Mouse (Mus musculus) hindbrain, postnatal 0 days (tissue): Measurements from ENCODE around the gene Taar5. TPM values are rescaled to one million over a fixed set of nuclear protein-coding genes. Genes with fewer than 3 reads are reported as not detected.

ENCODE experiments used
- ATAC-seq: fragments of 200-750 bp; cut with Nextera tagmentation; 2 replicates; pipeline ENCODE4 v1.8.0; 2017; ENCODE audit warnings: mild to moderate bottlenecking, moderate TSS enrichment, moderate library complexity
- DNase-seq: peaks from one replicate; pipeline ENCODE4 v3.0.0-alpha.2; 2015; ENCODE audit warnings: low spot score
- H3K27ac ChIP-seq: fragments of 300-500 bp; sonication (generic); 2 replicates; pipeline ENCODE4 v1.5.1; 2014; ENCODE audit warnings: mild to moderate bottlenecking
- H3K27me3 ChIP-seq: fragments of 300-500 bp; sonication (generic); 2 replicates; pipeline ENCODE4 v1.6.1; 2014; ENCODE audit warnings: low read length, mixed read lengths; ENCODE audit not compliant: insufficient read depth
- H3K36me3 ChIP-seq: fragments of 300-500 bp; sonication (generic); 2 replicates; pipeline ENCODE4 v1.6.1; 2014; ENCODE audit warnings: low read length, mixed read lengths; ENCODE audit not compliant: insufficient read depth
- H3K4me1 ChIP-seq: fragments of 300-500 bp; sonication (generic); 2 replicates; pipeline ENCODE4 v1.6.1; 2014; ENCODE audit warnings: antibody characterized with exemption, low read length, mixed read lengths; ENCODE audit not compliant: insufficient read depth
- H3K4me2 ChIP-seq: fragments of 300-500 bp; sonication (generic); 2 replicates; pipeline ENCODE4 v1.6.1; 2014; ENCODE audit warnings: low read depth, mild to moderate bottlenecking, low read length, moderate library complexity, mixed read lengths
- H3K4me3 ChIP-seq: fragments of 300-500 bp; sonication (generic); 2 replicates; pipeline ENCODE4 v1.5.1; 2014; ENCODE audit warnings: low read length
- H3K9ac ChIP-seq: fragments of 300-500 bp; sonication (generic); replicated peaks from 2 replicates; pipeline ENCODE4 v1.6.1; 2014; ENCODE audit warnings: mild to moderate bottlenecking, low read length, moderate library complexity, mixed read lengths
- H3K9me3 ChIP-seq: fragments of 300-500 bp; sonication (generic); 2 replicates; pipeline ENCODE4 v1.6.1; 2016; ENCODE audit warnings: low read length, mixed read lengths
- CTCF ChIP-seq: IDR thresholded peaks from 2 replicates; pipeline ENCODE4 v1.5.1; 2016; ENCODE audit warnings: antibody characterized with exemption, control low read depth, low read depth
- WGBS: fragments of 180-500 bp; shearing (Covaris S2); extraction: QIAGEN DNeasy Blood & Tissue Kit; methylation state at CpG from one replicate; pipeline ENCODE4 v1.1.7; 2014; 5-methylcytosine and 5-hydroxymethylcytosine counted together
- polyA plus RNA-seq: library from polyadenylated mRNA; unstranded; fragments of >200 nt; fragmentation: Nextera tagmentation; extraction: Ambion mirVana; gene quantifications from 2 replicates; pipeline ENCODE4 v1.2.1, GENCODE M21; 2015
- total RNA-seq: library from RNA; depleted of rRNA; stranded (reverse); fragments of >200 nt; gene quantifications from 2 replicates; pipeline ENCODE4 v1.2.3, GENCODE M21; 2014; rRNA removed

The Taar5 gene
- total RNA-seq, result not detected in 2 replicates
- not detected in 2 replicates for polyA plus RNA-seq

DNA sequence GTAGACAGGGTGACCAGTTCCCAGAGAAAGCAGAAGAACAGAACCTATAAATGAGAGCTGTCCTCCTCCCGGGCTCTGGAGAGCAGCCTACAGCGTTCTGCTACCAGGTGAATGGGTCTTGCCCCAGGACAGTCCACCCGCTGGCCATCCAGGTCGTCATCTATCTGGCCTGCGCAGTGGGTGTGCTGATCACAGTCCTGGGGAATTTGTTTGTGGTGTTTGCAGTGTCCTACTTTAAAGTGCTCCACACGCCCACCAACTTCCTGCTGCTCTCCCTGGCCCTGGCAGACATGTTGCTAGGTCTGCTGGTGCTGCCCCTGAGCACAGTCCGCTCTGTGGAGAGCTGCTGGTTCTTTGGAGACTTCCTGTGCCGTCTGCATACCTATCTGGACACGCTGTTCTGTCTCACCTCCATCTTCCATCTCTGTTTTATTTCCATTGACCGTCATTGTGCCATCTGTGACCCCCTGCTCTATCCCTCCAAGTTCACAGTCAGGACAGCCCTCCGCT, at the start of gene Taar5:
Gene Taar5 (plus strand): TSS at position 51 of the 510 bp plus-strand sequence.
- H3K27ac ChIP-seq, result no peak within 1 kb of the TSS
- no peaks in the 10 kb centered on the region for H3K4me1 ChIP-seq
- no peaks in the 10 kb centered on the region for H3K9me3 ChIP-seq
- H3K9ac ChIP-seq, result no peak within 1 kb of the TSS
- no peaks in the 10 kb centered on the region for H3K27me3 ChIP-seq
- ATAC-seq, result no peak
- H3K4me2 ChIP-seq, result no peak within 1 kb of the TSS
- no peak within 1 kb of the TSS for H3K4me3 ChIP-seq
- no peak for DNase-seq
- no peaks in the 10 kb centered on the region for H3K36me3 ChIP-seq
- WGBS, result 90% methylated on average over 11 of the region's 11 CpGs
- TF ChIP-seq CTCF, result no peak

DNA sequence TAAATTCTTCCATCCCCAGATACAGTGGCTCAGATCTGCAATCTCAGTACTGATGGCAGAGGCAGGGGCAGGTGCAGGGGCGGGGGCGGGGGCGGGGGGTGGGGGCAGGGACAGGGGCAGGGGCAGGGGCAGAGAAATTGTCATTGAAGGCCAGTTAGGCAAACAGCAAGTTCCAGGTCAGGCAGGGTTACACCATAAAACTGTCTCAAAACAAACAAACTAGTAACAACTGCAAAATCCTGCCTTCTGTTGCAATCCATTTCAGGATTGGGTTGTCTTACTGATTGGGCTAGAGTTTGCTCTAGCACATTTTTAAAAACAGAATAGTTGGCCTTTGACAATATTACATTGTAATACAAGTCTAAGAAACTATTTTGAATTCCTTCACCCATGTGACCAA, 48.0 kb upstream of the Taar5 start:
- no peak for ATAC-seq
- H3K9me3 ChIP-seq, result no peaks in the 10 kb centered on the region
- no peaks in the 10 kb centered on the region for H3K36me3 ChIP-seq
- no peak for TF ChIP-seq CTCF
- no peak overlapping the region for H3K9ac ChIP-seq
- 84% methylated on average over 3 of the region's 3 CpGs for WGBS
- no peaks in the 10 kb centered on the region for H3K27me3 ChIP-seq
- no peaks in the 10 kb centered on the region for H3K4me1 ChIP-seq
- H3K4me2 ChIP-seq, result no peak overlapping the region
- H3K27ac ChIP-seq, result no peak overlapping the region
- no peak overlapping the region for H3K4me3 ChIP-seq
- no peak for DNase-seq

DNA sequence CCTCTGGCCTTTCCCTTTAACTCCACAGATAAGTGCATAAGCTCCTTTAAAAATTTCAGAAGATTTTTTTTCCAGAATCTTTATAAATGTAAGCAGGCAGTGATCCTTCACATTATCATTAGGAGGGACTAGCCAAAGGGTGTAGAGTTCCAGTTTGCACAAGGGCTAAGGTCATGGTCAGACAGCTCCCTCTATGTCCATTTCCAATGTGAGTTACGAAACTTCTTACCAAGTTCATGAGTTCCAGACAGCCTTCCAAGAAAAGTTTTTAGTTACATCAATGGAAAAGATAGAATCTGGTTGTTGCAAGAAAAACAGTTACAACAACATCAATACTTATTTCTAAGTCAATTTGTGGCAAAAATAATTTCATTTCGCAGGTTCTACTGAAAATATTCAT, 46.6 kb upstream of the Taar5 start:
- no peak overlapping the region for H3K4me2 ChIP-seq
- WGBS, result 82% methylated on average over 2 of the region's 2 CpGs
- TF ChIP-seq CTCF, result no peak
- H3K9me3 ChIP-seq, result no peaks in the 10 kb centered on the region
- DNase-seq (no peak), ATAC-seq (no peak)
- no peaks in the 10 kb centered on the region for H3K4me1 ChIP-seq
- no peak overlapping the region for H3K27ac ChIP-seq
- no peaks in the 10 kb centered on the region for H3K27me3 ChIP-seq
- no peaks in the 10 kb centered on the region for H3K36me3 ChIP-seq
- no peak overlapping the region for H3K9ac ChIP-seq
- H3K4me3 ChIP-seq, result no peak overlapping the region

DNA sequence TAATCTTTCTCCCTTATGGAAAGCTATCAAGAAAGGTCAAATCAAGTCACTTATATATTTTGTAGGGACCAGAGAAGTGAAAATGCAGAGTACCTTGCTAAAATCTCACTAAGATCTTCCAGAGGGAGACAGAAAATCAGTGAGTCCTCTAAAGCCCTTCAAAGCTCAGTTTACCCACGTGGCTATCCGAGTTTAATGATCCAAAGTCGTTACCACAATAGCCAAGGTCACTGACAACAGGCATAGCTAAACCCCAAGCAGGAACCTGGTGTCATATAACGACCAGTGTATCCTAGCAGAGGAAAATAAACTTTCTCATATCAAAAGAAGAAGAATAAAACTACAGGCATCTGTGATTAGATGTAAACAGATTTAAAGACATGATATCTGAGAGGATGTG, 32.9 kb upstream of the Taar5 start:
- Histone ChIP-seq H3K4me2 (no peak overlapping the region), H3K27ac (no peak overlapping the region), H3K9me3 (no peaks in the 10 kb centered on the region), H3K4me3 (no peak overlapping the region), H3K36me3 (no peaks in the 10 kb centered on the region), H3K4me1 (no peaks in the 10 kb centered on the region), H3K27me3 (no peaks in the 10 kb centered on the region), H3K9ac (no peak overlapping the region)
- DNase-seq, result no peak
- WGBS, result 54% methylated on average over 4 of the region's 4 CpGs
- ATAC-seq, result no peak
- no peak for TF ChIP-seq CTCF

DNA sequence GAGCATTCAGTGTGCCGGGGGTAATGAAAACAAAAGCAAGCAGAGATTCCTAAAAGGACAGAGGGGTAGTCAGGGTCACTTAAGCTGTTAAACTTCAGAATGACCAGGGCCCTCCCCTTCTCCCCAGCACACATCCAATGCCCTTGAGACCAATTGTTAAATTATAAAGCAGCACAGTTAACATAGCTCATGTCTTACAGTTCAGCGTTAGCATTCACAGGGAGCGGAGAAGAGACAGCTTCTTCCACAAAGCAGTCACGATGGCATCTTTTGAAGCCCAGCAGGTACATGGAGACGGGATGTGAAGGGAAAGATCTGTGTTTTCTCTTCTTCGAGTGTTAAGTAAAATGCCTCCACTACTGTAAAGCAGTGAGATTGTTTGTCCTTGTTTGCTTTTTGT, 32.2 kb upstream of the Taar5 start, which contains the start of gene Taar2:
Gene Taar2 (plus strand): TSS at position 261 of the 400 bp plus-strand sequence.
- WGBS, result 28% methylated on average over 6 of the region's 6 CpGs
- H3K27me3 ChIP-seq, result no peaks in the 10 kb centered on the region
- H3K9me3 ChIP-seq, result no peaks in the 10 kb centered on the region
- TF ChIP-seq CTCF, result no peak
- H3K36me3 ChIP-seq, result no peaks in the 10 kb centered on the region
- DNase-seq (no peak), ATAC-seq (0 out of 2 replicates have a peak, but pooled peaks have one; percentile 32)
- H3K4me3 ChIP-seq, result no peak within 1 kb of the TSS
- no peaks in the 10 kb centered on the region for H3K4me1 ChIP-seq
- H3K27ac ChIP-seq, result no peak within 1 kb of the TSS
- no peak within 1 kb of the TSS for H3K9ac ChIP-seq
- peak within 1 kb of the TSS; percentile 31 for H3K4me2 ChIP-seq

DNA sequence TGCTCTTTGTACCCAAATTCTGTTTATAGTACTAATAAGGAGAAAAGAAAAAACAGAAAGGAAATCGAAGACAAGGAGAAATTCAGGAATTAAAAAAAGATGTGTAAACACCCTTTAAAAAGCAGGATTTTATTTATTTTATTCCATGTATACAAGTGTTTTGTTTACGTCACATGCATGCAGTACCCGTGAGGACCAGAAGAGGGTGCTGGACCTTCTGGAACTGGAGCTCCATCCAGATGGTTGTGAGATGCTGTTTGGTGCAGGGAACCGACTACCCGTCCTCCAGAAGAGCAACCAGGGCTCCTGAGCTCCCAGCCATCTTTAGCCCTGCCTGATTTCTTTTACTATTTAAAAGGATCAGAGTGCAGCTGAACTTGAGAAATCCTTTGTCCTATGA, 28.0 kb upstream of the Taar5 start:
- Histone ChIP-seq H3K9ac (no peak overlapping the region), H3K4me2 (no peak overlapping the region), H3K4me3 (no peak overlapping the region), H3K27ac (no peak overlapping the region), H3K9me3 (no peaks in the 10 kb centered on the region), H3K36me3 (no peaks in the 10 kb centered on the region), H3K4me1 (no peaks in the 10 kb centered on the region), H3K27me3 (no peaks in the 10 kb centered on the region)
- 86% methylated on average over 5 of the region's 5 CpGs for WGBS
- DNase-seq (no peak), ATAC-seq (no peak)
- TF ChIP-seq CTCF, result peak; percentile 41

DNA sequence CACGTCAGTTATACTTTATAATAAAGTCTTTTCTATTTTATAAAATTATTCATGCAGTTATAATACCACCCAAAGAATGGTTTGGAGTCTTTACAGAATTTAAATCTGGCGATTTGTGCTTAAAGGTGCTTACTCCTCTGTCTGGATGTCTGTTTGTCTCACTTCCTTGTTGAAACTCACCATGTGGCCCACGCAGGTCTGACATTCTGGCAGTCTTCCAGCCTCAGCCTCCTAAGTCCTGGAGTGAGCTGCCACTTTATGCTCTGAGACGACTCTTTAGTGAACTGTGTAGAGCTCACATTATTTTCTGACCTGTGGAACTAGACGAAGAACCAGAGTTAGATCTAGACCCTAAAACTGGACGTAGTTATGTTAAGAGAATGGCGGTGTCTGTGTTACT, 22.5 kb upstream of the Taar5 start:
- Histone ChIP-seq H3K27me3 (no peaks in the 10 kb centered on the region), H3K27ac (no peak overlapping the region), H3K9ac (no peak overlapping the region), H3K36me3 (no peaks in the 10 kb centered on the region), H3K4me3 (no peak overlapping the region), H3K9me3 (no peaks in the 10 kb centered on the region), H3K4me1 (no peaks in the 10 kb centered on the region), H3K4me2 (no peak overlapping the region)
- DNase-seq (no peak), ATAC-seq (no peak)
- no peak for TF ChIP-seq CTCF
- WGBS, result 50% methylated on average over 7 of the region's 7 CpGs
